Mouse (Mus musculus) spleen, adult 2 months (tissue): ENCODE results near the gene Nppc.

Source experiments
- CTCF ChIP-seq: fragments of 200-500 bp; IDR thresholded peaks from 2 replicates; pipeline ENCODE4 v1.5.1; 2011; ENCODE audit warnings: mild to moderate bottlenecking, inconsistent platforms; ENCODE audit not compliant: insufficient read depth, insufficient read length, insufficient replicate concordance; ENCODE audit errors: extremely low read depth
- POLR2A ChIP-seq: fragments of 200-500 bp; IDR thresholded peaks from 2 replicates; pipeline ENCODE4 v1.6.1; 2011; ENCODE audit warnings: low read depth, low read length, inconsistent platforms

- TF ChIP-seq POLR2A (no peak), CTCF (no peak)
Observed at GRCm38 (mm10) chr1:86705461-86705860, 35.1 kb upstream of the Nppc start.
